Mouse (Mus musculus): ENCODE measurements around the gene Asb8.

Gene Asb8

GRCm38 (mm10) chr15:98165525-98165924 is at the start of gene Asb8:
Gene Asb8, minus strand, starts transcription at chr15:98165625.
- no peak for DNase-seq (ENCODE audit: low spot score)

- no peak for DNase-seq (ENCODE audit: low spot score)
Observed at GRCm38 (mm10) chr15:98214130-98214529, 48.7 kb upstream of the Asb8 start.

- DNase-seq (ENCODE audit: low spot score): no peak
Observed at GRCm38 (mm10) chr15:98213336-98213870, 48.0 kb upstream of the Asb8 start.

- no peak for DNase-seq (ENCODE audit: low spot score)
Observed at GRCm38 (mm10) chr15:98209676-98210075, 44.3 kb upstream of the Asb8 start.

- no peak for DNase-seq (ENCODE audit: low spot score)
Observed at GRCm38 (mm10) chr15:98195442-98195841, 30.0 kb upstream of the Asb8 start, which contains the start of gene Olfr288. Gene Olfr288, minus strand, starts transcription at chr15:98195542.

GRCm38 (mm10) chr15:98184456-98184855 is 19.0 kb upstream of the Asb8 start:
- DNase-seq (ENCODE audit: low spot score): no peak

- DNase-seq (ENCODE audit: low spot score): no peak
Observed at GRCm38 (mm10) chr15:98181856-98182570, 16.6 kb upstream of the Asb8 start.

GRCm38 (mm10) chr15:98181132-98181711 is 15.8 kb upstream of the Asb8 start:
- peak; percentile 91 for DNase-seq (ENCODE audit: low spot score)

- no peak for DNase-seq (ENCODE audit: low spot score)
Observed at GRCm38 (mm10) chr15:98180567-98181131, 15.2 kb upstream of the Asb8 start.

GRCm38 (mm10) chr15:98177320-98177719 is 11.9 kb upstream of the Asb8 start:
- no peak for DNase-seq (ENCODE audit: low spot score)

- DNase-seq (ENCODE audit: low spot score): peak; percentile 82
Observed at GRCm38 (mm10) chr15:98173821-98174220, 8.4 kb upstream of the Asb8 start.

GRCm38 (mm10) chr15:98172113-98172512 is 6.7 kb upstream of the Asb8 start:
- DNase-seq (ENCODE audit: low spot score): no peak

GRCm38 (mm10) chr15:98170917-98171316 is 5.5 kb upstream of the Asb8 start:
- DNase-seq (ENCODE audit: low spot score): no peak

GRCm38 (mm10) chr15:98170365-98170764 is 4.9 kb upstream of the Asb8 start:
- DNase-seq (ENCODE audit: low spot score): peak; percentile 56

- DNase-seq (ENCODE audit: low spot score): no peak
Observed at GRCm38 (mm10) chr15:98168622-98169004, 3.2 kb upstream of the Asb8 start.

- DNase-seq (ENCODE audit: low spot score): peak; percentile 87
Observed at GRCm38 (mm10) chr15:98167645-98168621, 2.5 kb upstream of the Asb8 start.

- DNase-seq (ENCODE audit: low spot score): no peak
Observed at GRCm38 (mm10) chr15:98166963-98167644, 1.7 kb upstream of the Asb8 start, which contains the start of gene Ccdc184. Gene Ccdc184, plus strand, starts transcription at chr15:98167158.

GRCm38 (mm10) chr15:98162561-98162960 is 2.9 kb downstream of the Asb8 start:
- no peak for DNase-seq (ENCODE audit: low spot score)

- DNase-seq (ENCODE audit: low spot score): no peak
Observed at GRCm38 (mm10) chr15:98161026-98161805, 4.2 kb downstream of the Asb8 start.

GRCm38 (mm10) chr15:98157253-98157652 is 8.2 kb downstream of the Asb8 start:
- no peak for DNase-seq (ENCODE audit: low spot score)

Measured in left cerebral cortex, adult 11 months (tissue).